Mouse (Mus musculus): ENCODE measurements around the gene Snu13.

Snu13 gene

GRCm38 (mm10) chr15:82047080-82047883 is at the start of gene Snu13:
Gene Snu13, minus strand, starts transcription at chr15:82047598.
- DNase-seq: peak; percentile 96

GRCm38 (mm10) chr15:82091061-82091460 is 43.7 kb upstream of the Snu13 start:
- DNase-seq: no peak

GRCm38 (mm10) chr15:82087266-82087665 is 39.9 kb upstream of the Snu13 start:
- peak; percentile 52 for DNase-seq

- no peak for DNase-seq
Measured at GRCm38 (mm10) chr15:82086131-82086530, 38.7 kb upstream of the Snu13 start.

- no peak for DNase-seq
Measured at GRCm38 (mm10) chr15:82085606-82086005, 38.2 kb upstream of the Snu13 start.

GRCm38 (mm10) chr15:82081161-82081560 is 33.8 kb upstream of the Snu13 start:
- DNase-seq: peak; percentile 73

- no peak for DNase-seq
Measured at GRCm38 (mm10) chr15:82079883-82080282, 32.5 kb upstream of the Snu13 start.

GRCm38 (mm10) chr15:82073490-82073889 is 26.1 kb upstream of the Snu13 start:
- DNase-seq: no peak

GRCm38 (mm10) chr15:82071816-82072469 is 24.5 kb upstream of the Snu13 start:
- no peak for DNase-seq

GRCm38 (mm10) chr15:82069898-82070297 is 22.5 kb upstream of the Snu13 start, which contains the start of gene Mei1:
Gene Mei1, plus strand, starts transcription at chr15:82069996.
- DNase-seq: peak; percentile 23

GRCm38 (mm10) chr15:82065511-82065910 is 18.1 kb upstream of the Snu13 start:
- peak; percentile 67 for DNase-seq

GRCm38 (mm10) chr15:82063909-82064308 is 16.5 kb upstream of the Snu13 start:
- DNase-seq: no peak

- DNase-seq: no peak
Measured at GRCm38 (mm10) chr15:82058719-82059201, 11.4 kb upstream of the Snu13 start, which contains the start of gene 4930407I10Rik. Gene 4930407I10Rik, plus strand, starts transcription at chr15:82059151.

- DNase-seq: no peak
Measured at GRCm38 (mm10) chr15:82052544-82052943, 5.1 kb upstream of the Snu13 start.

GRCm38 (mm10) chr15:82046246-82046891 is 1.0 kb downstream of the Snu13 start:
- DNase-seq: peak; percentile 39

GRCm38 (mm10) chr15:82044166-82044784 is 3.1 kb downstream of the Snu13 start:
- peak; percentile 68 for DNase-seq

GRCm38 (mm10) chr15:82040650-82041049 is 6.7 kb downstream of the Snu13 start:
- peak; percentile 78 for DNase-seq

- peak; percentile 68 for DNase-seq
Measured at GRCm38 (mm10) chr15:82035904-82036689, 11.3 kb downstream of the Snu13 start.

GRCm38 (mm10) chr15:82033762-82034161 is 13.6 kb downstream of the Snu13 start, which contains the start of gene Desi1:
Gene Desi1, minus strand, starts transcription at chr15:82033862.
- peak; percentile 8 for DNase-seq

GRCm38 (mm10) chr15:82032386-82032785 is 15.0 kb downstream of the Snu13 start:
- peak; percentile 50 for DNase-seq

- peak; percentile 71 for DNase-seq
Measured at GRCm38 (mm10) chr15:82027726-82028125, 19.7 kb downstream of the Snu13 start.

- DNase-seq: peak; percentile 61
Measured at GRCm38 (mm10) chr15:82027276-82027675, 20.1 kb downstream of the Snu13 start.
